Mouse (Mus musculus): ENCODE measurements around the gene Erc1. TPM values are rescaled to one million over a fixed set of nuclear protein-coding genes. Genes with fewer than 3 reads are reported as not detected.
"Not testable (repeated sequence)": the region's sequence is repeated elsewhere in the genome, so short reads cannot be mapped to it uniquely, and the experiment has no call there.

Erc1 gene
- polyA plus RNA-seq, 1 experiment from 2014 or later: 13.9 TPM

- Histone ChIP-seq H3K9me3 (replicated peaks) (no peaks in the 10 kb centered on the region), H3K9ac (no peak overlapping the region), H3K4me2 (no peak overlapping the region), H3K27me3 (no peaks in the 10 kb centered on the region), H3K27ac (no peak overlapping the region), H3K36me3 (no peaks in the 10 kb centered on the region), H3K4me1 (replicated peaks) (peaks cover 8% of the 10 kb centered on the region; the same call in 1 of the 2 replicates), H3K4me3 (no peak overlapping the region)
- no peak for ATAC-seq (replicated peaks; ENCODE audit: insufficient number of reproducible peaks, insufficient read depth, low FRiP score, low read depth)
- 90% methylated on average over 7 of the region's 7 CpGs for WGBS
Measured at GRCm38 (mm10) chr6:119657418-119658178, 190.4 kb downstream of the Erc1 start.

- not testable (repeated sequence) for H3K4me3 ChIP-seq; H3K36me3 ChIP-seq; H3K9me3 ChIP-seq (replicated peaks); H3K4me2 ChIP-seq; H3K27me3 ChIP-seq; H3K9ac ChIP-seq; H3K4me1 ChIP-seq (replicated peaks)
- ATAC-seq (replicated peaks; ENCODE audit: insufficient number of reproducible peaks, insufficient read depth, low FRiP score, low read depth): peak; percentile 64; the same call in 1 of the 2 replicates
- 42% methylated on average over 2 of the region's 2 CpGs for WGBS
- H3K27ac ChIP-seq: peak overlapping the region; percentile 73
Measured at GRCm38 (mm10) chr6:119654777-119655176, 193.2 kb downstream of the Erc1 start.

GRCm38 (mm10) chr6:119643880-119644460 is 204.0 kb downstream of the Erc1 start:
- H3K9ac ChIP-seq: no peak overlapping the region
- peaks cover 6% of the 10 kb centered on the region for H3K4me1 ChIP-seq (replicated peaks)
- H3K4me2 ChIP-seq: no peak overlapping the region
- H3K9me3 ChIP-seq (replicated peaks): no peaks in the 10 kb centered on the region
- ATAC-seq (replicated peaks; ENCODE audit: insufficient number of reproducible peaks, insufficient read depth, low FRiP score, low read depth): no peak
- no peak overlapping the region for H3K27ac ChIP-seq
- 69% methylated on average over 14 of the region's 14 CpGs for WGBS
- no peak overlapping the region for H3K4me3 ChIP-seq
- H3K27me3 ChIP-seq: no peaks in the 10 kb centered on the region
- H3K36me3 ChIP-seq: no peaks in the 10 kb centered on the region

GRCm38 (mm10) chr6:119643178-119643728 is 204.7 kb downstream of the Erc1 start:
- no peak overlapping the region for H3K9ac ChIP-seq
- no peaks in the 10 kb centered on the region for H3K9me3 ChIP-seq (replicated peaks)
- no peak overlapping the region for H3K4me2 ChIP-seq
- 0 out of 2 replicates have a peak overlapping the region, but pooled peaks have one; percentile 20 for H3K27ac ChIP-seq
- H3K27me3 ChIP-seq: no peaks in the 10 kb centered on the region
- 74% methylated on average over 7 of the region's 7 CpGs for WGBS
- peaks cover 6% of the 10 kb centered on the region for H3K4me1 ChIP-seq (replicated peaks)
- H3K36me3 ChIP-seq: no peaks in the 10 kb centered on the region
- no peak overlapping the region for H3K4me3 ChIP-seq
- no peak for ATAC-seq (replicated peaks; ENCODE audit: insufficient number of reproducible peaks, insufficient read depth, low FRiP score, low read depth)

- H3K4me2 ChIP-seq: no peak overlapping the region
- H3K27ac ChIP-seq: 0 out of 2 replicates have a peak overlapping the region, but pooled peaks have one; percentile 20
- no peaks in the 10 kb centered on the region for H3K9me3 ChIP-seq (replicated peaks)
- no peaks in the 10 kb centered on the region for H3K27me3 ChIP-seq
- WGBS: 28% methylated on average over 2 of the region's 2 CpGs
- H3K4me3 ChIP-seq: no peak overlapping the region
- H3K36me3 ChIP-seq: no peaks in the 10 kb centered on the region
- peaks cover 6% of the 10 kb centered on the region for H3K4me1 ChIP-seq (replicated peaks)
- 0 out of 2 replicates have a peak, but pooled peaks have one; percentile 22 for ATAC-seq (replicated peaks; ENCODE audit: insufficient number of reproducible peaks, insufficient read depth, low FRiP score, low read depth)
- no peak overlapping the region for H3K9ac ChIP-seq
Measured at GRCm38 (mm10) chr6:119642718-119643117, 205.2 kb downstream of the Erc1 start.

GRCm38 (mm10) chr6:119635629-119636028 is 212.3 kb downstream of the Erc1 start:
- no peak for ATAC-seq (replicated peaks; ENCODE audit: insufficient number of reproducible peaks, insufficient read depth, low FRiP score, low read depth)
- Histone ChIP-seq H3K4me3 (no peak overlapping the region), H3K4me2 (no peak overlapping the region), H3K9ac (no peak overlapping the region), H3K9me3 (replicated peaks) (no peaks in the 10 kb centered on the region), H3K27ac (no peak overlapping the region), H3K27me3 (no peaks in the 10 kb centered on the region), H3K4me1 (replicated peaks) (no peaks in the 10 kb centered on the region), H3K36me3 (0 out of 2 replicates have a peak, but pooled peaks cover under 1% of the 10 kb centered on the region)
- 43% methylated on average over 2 of the region's 2 CpGs for WGBS

- no peak overlapping the region for H3K4me2 ChIP-seq
- no peaks in the 10 kb centered on the region for H3K9me3 ChIP-seq (replicated peaks)
- no peaks in the 10 kb centered on the region for H3K27me3 ChIP-seq
- 71% methylated on average over 3 of the region's 3 CpGs for WGBS
- H3K4me1 ChIP-seq (replicated peaks): no peaks in the 10 kb centered on the region
- H3K4me3 ChIP-seq: no peak overlapping the region
- no peak for ATAC-seq (replicated peaks; ENCODE audit: insufficient number of reproducible peaks, insufficient read depth, low FRiP score, low read depth)
- no peak overlapping the region for H3K27ac ChIP-seq
- H3K36me3 ChIP-seq: peaks cover 9% of the 10 kb centered on the region; the same call in 1 of the 2 replicates
- H3K9ac ChIP-seq: no peak overlapping the region
Measured at GRCm38 (mm10) chr6:119630622-119631021, 217.3 kb downstream of the Erc1 start.

- H3K9me3 ChIP-seq (replicated peaks): no peaks in the 10 kb centered on the region
- no peak overlapping the region for H3K4me3 ChIP-seq
- H3K36me3 ChIP-seq: no peaks in the 10 kb centered on the region
- no peak overlapping the region for H3K9ac ChIP-seq
- no peak for ATAC-seq (replicated peaks; ENCODE audit: insufficient number of reproducible peaks, insufficient read depth, low FRiP score, low read depth)
- no peak overlapping the region for H3K27ac ChIP-seq
- 77% methylated on average over 2 of the region's 2 CpGs for WGBS
- H3K27me3 ChIP-seq: no peaks in the 10 kb centered on the region
- H3K4me1 ChIP-seq (replicated peaks): 0 out of 2 replicates have a peak, but pooled peaks cover 5% of the 10 kb centered on the region
- H3K4me2 ChIP-seq: no peak overlapping the region
Measured at GRCm38 (mm10) chr6:119601379-119601778, 246.6 kb downstream of the Erc1 start.

GRCm38 (mm10) chr6:119595440-119595839 is 252.5 kb downstream of the Erc1 start:
- Histone ChIP-seq H3K27ac (no peak overlapping the region), H3K9me3 (replicated peaks) (no peaks in the 10 kb centered on the region), H3K36me3 (no peaks in the 10 kb centered on the region; the same call in 1 of the 2 replicates), H3K4me3 (no peak overlapping the region), H3K27me3 (no peaks in the 10 kb centered on the region), H3K4me1 (replicated peaks) (no peaks in the 10 kb centered on the region), H3K4me2 (no peak overlapping the region), H3K9ac (no peak overlapping the region)
- 80% methylated on average over 4 of the region's 4 CpGs for WGBS
- no peak for ATAC-seq (replicated peaks; ENCODE audit: insufficient number of reproducible peaks, insufficient read depth, low FRiP score, low read depth)

GRCm38 (mm10) chr6:119590872-119591271 is 257.1 kb downstream of the Erc1 start:
- Histone ChIP-seq H3K27ac (no peak overlapping the region), H3K9me3 (replicated peaks) (no peaks in the 10 kb centered on the region), H3K36me3 (no peaks in the 10 kb centered on the region; the same call in 1 of the 2 replicates), H3K4me1 (replicated peaks) (peaks cover 26% of the 10 kb centered on the region), H3K4me2 (no peak overlapping the region), H3K4me3 (no peak overlapping the region), H3K27me3 (no peaks in the 10 kb centered on the region), H3K9ac (no peak overlapping the region)
- no peak for ATAC-seq (replicated peaks; ENCODE audit: insufficient number of reproducible peaks, insufficient read depth, low FRiP score, low read depth)
- WGBS: 90% methylated on average over 2 of the region's 2 CpGs

- H3K27ac ChIP-seq: no peak overlapping the region
- no peak overlapping the region for H3K4me3 ChIP-seq
- no peak overlapping the region for H3K4me2 ChIP-seq
- peaks cover 39% of the 10 kb centered on the region for H3K4me1 ChIP-seq (replicated peaks)
- H3K9ac ChIP-seq: no peak overlapping the region
- no peaks in the 10 kb centered on the region for H3K36me3 ChIP-seq
- H3K27me3 ChIP-seq: no peaks in the 10 kb centered on the region
- no peaks in the 10 kb centered on the region for H3K9me3 ChIP-seq (replicated peaks)
- no peak for ATAC-seq (replicated peaks; ENCODE audit: insufficient number of reproducible peaks, insufficient read depth, low FRiP score, low read depth)
- 72% methylated on average over 2 of the region's 2 CpGs for WGBS
Measured at GRCm38 (mm10) chr6:119587897-119588296, 260.1 kb downstream of the Erc1 start.
